Mouse (Mus musculus) lung, postnatal 0 days (tissue): ENCODE measurements at regions not wholly inside any gene's neighbourhood (a gene's known extent, or its start where the extent isn't known, plus 50 kb on each side); places are given as distances from the start of the nearest gene placed in this dataset.

ENCODE experiments used
- CTCF ChIP-seq: IDR thresholded peaks from 2 replicates; pipeline ENCODE4 v1.5.1; 2016; ENCODE audit warnings: antibody characterized with exemption, mild to moderate bottlenecking
- EP300 ChIP-seq: IDR thresholded peaks from 2 replicates; pipeline ENCODE4 v1.6.1; 2016; ENCODE audit warnings: antibody characterized with exemption, mild to moderate bottlenecking, control low read depth

GRCm38 (mm10) chr13:45267906-45268305, 121.6 kb upstream of the Mylip start:
- TF ChIP-seq CTCF, result no peak
- no peak for TF ChIP-seq EP300
